Mouse (Mus musculus) ES-E14 (cell line): Measurements from ENCODE around the gene Muc4. TPM values are rescaled to one million over a fixed set of nuclear protein-coding genes. Genes with fewer than 3 reads are reported as not detected.

ENCODE experiments used
- DNase-seq: peaks from one replicate; pipeline ENCODE4 v3.0.0-alpha.2; 2013; ENCODE audit warnings: low read depth, low spot score
- H3K27ac ChIP-seq: 2 replicates; pipeline ENCODE4 v1.5.1; 2012; ENCODE audit warnings: low read depth, mild to moderate bottlenecking, low read length, moderate library complexity, mixed read lengths; ENCODE audit not compliant: poor library complexity, insufficient read depth, severe bottlenecking
- H3K36me3 ChIP-seq: 2 replicates; pipeline ENCODE4 v1.6.1; 2012; ENCODE audit warnings: mild to moderate bottlenecking, low read length, moderate library complexity, mixed read lengths; ENCODE audit not compliant: control insufficient read depth, poor library complexity, insufficient read depth, severe bottlenecking
- H3K4me1 ChIP-seq, 2 experiments: fragments of 150-350 bp in 1 of 2; sonication (generic) in 1 of 2; 2 replicates each; pipeline ENCODE4 v1.6.1; 2012; ENCODE audit warnings: low read length in 2 of 2, mild to moderate bottlenecking in 1 of 2, mixed read lengths in 1 of 2; ENCODE audit not compliant: control insufficient read depth in 2 of 2, insufficient read depth in 2 of 2, poor library complexity in 1 of 2
- H3K4me3 ChIP-seq, 2 experiments: fragments of 150-350 bp in 1 of 2; sonication (generic) in 1 of 2; 2 replicates each; pipeline ENCODE4 v1.5.1; 2012; ENCODE audit warnings: low read length in 2 of 2, low read depth in 1 of 2, mild to moderate bottlenecking in 1 of 2, mixed read lengths in 1 of 2; ENCODE audit not compliant: insufficient read depth in 1 of 2, poor library complexity in 1 of 2, severe bottlenecking in 1 of 2
- H3K9ac ChIP-seq: 2 replicates; pipeline ENCODE4 v1.6.1; 2012; ENCODE audit warnings: low read depth, mild to moderate bottlenecking, low read length, mixed read lengths; ENCODE audit not compliant: poor library complexity, insufficient read depth, severe bottlenecking
- H3K9me3 ChIP-seq: fragments of 150-350 bp; sonication (generic); 2 replicates; pipeline ENCODE4 v1.6.1; 2012; ENCODE audit warnings: low read depth, mild to moderate bottlenecking, low read length; ENCODE audit not compliant: control insufficient read depth, insufficient read depth
- CHD2 ChIP-seq: IDR thresholded peaks from 2 replicates; pipeline ENCODE4 v1.6.1; 2014; ENCODE audit warnings: mild to moderate bottlenecking, low read depth, low read length, inconsistent platforms
- HCFC1 ChIP-seq: IDR thresholded peaks from 2 replicates; pipeline ENCODE4 v1.6.1; 2012; ENCODE audit warnings: low read length, inconsistent platforms, borderline replicate concordance; ENCODE audit not compliant: insufficient read depth
- MAFK ChIP-seq: IDR thresholded peaks from 2 replicates; pipeline ENCODE4 v1.6.1; 2014; ENCODE audit warnings: mild to moderate bottlenecking, low read depth, low read length, inconsistent platforms; ENCODE audit not compliant: insufficient read depth
- ZC3H11A ChIP-seq: IDR thresholded peaks from 2 replicates; pipeline ENCODE4 v1.6.1; 2012; ENCODE audit warnings: low read depth, mild to moderate bottlenecking, inconsistent platforms, low read length, borderline replicate concordance
- ZNF384 ChIP-seq: IDR thresholded peaks from 2 replicates; pipeline ENCODE4 v1.6.1; 2012; ENCODE audit warnings: low read depth, low read length, inconsistent platforms
- in situ Hi-C, 2 experiments: fragments of 600-800 bp; cut with MboI; formaldehyde crosslinking; loops; one replicate each; pipeline ENCODE4 v1.15.1; 2025; ENCODE audit warnings: low sequenced_read_pairs in 2 of 2, inconsistent platforms in 1 of 2; ENCODE audit not compliant: unreplicated experiment in 2 of 2
- total RNA-seq: library from RNA; depleted of rRNA; stranded (reverse); fragments of 300-350 nt; gene quantifications from 2 replicates; pipeline ENCODE4 v1.2.3, GENCODE M21; 2012

Gene Muc4
- total RNA-seq, 1 experiment = 0.13 TPM

- TF ChIP-seq HCFC1 (no peak), ZC3H11A (no peak), ZNF384 (no peak), CHD2 (no peak), MAFK (no peak)
- H3K36me3 ChIP-seq = no peaks in the 10 kb centered on the region
- no peak overlapping the region for H3K9ac ChIP-seq
- no peak for DNase-seq
- in situ Hi-C loops = no loop called here
- no peaks in the 10 kb centered on the region for H3K9me3 ChIP-seq
- H3K4me1 ChIP-seq = 0 out of 4 replicates have a peak, but pooled peaks cover 0 to 2% of the 10 kb centered on the region in 2 experiments
- no peak overlapping the region for H3K27ac ChIP-seq
- no peak overlapping the region for H3K4me3 ChIP-seq
Observed at GRCm38 (mm10) chr16:32705606-32706005, 30.1 kb upstream of the Muc4 start.

GRCm38 (mm10) chr16:32707111-32707823 lies 28.4 kb upstream of the Muc4 start:
- Histone ChIP-seq H3K9me3 (no peaks in the 10 kb centered on the region), H3K36me3 (no peaks in the 10 kb centered on the region), H3K4me3 (no peak overlapping the region), H3K4me1 (peaks cover 2 to 5% of the 10 kb centered on the region in 2 experiments; a peak in 3 of 4 replicates), H3K27ac (no peak overlapping the region), H3K9ac (no peak overlapping the region)
- TF ChIP-seq ZNF384 (no peak), HCFC1 (no peak), ZC3H11A (no peak), CHD2 (no peak), MAFK (no peak)
- in situ Hi-C loops = no loop called here
- DNase-seq = no peak

- Histone ChIP-seq H3K4me1 (peaks cover 2 to 5% of the 10 kb centered on the region in 2 experiments; a peak in 3 of 4 replicates), H3K9me3 (no peaks in the 10 kb centered on the region), H3K36me3 (no peaks in the 10 kb centered on the region), H3K4me3 (no peak overlapping the region), H3K9ac (no peak overlapping the region), H3K27ac (no peak overlapping the region)
- in situ Hi-C loops = no loop called here
- DNase-seq = no peak
- TF ChIP-seq ZNF384 (no peak), MAFK (no peak), ZC3H11A (no peak), CHD2 (no peak)
Observed at GRCm38 (mm10) chr16:32707824-32708456, 27.7 kb upstream of the Muc4 start.

GRCm38 (mm10) chr16:32708457-32709033 lies 27.1 kb upstream of the Muc4 start:
- in situ Hi-C loops = no loop called here
- Histone ChIP-seq H3K4me3 (no peak overlapping the region), H3K36me3 (no peaks in the 10 kb centered on the region), H3K9me3 (no peaks in the 10 kb centered on the region), H3K27ac (no peak overlapping the region), H3K4me1 (peaks cover 2 to 5% of the 10 kb centered on the region in 2 experiments; a peak in 3 of 4 replicates), H3K9ac (no peak overlapping the region)
- DNase-seq = no peak
- no peak for TF ChIP-seq MAFK
- no peak for TF ChIP-seq ZNF384
- no peak for TF ChIP-seq HCFC1
- no peak for TF ChIP-seq ZC3H11A
- no peak for TF ChIP-seq CHD2
